Mouse (Mus musculus): ENCODE data around the gene Fam173a. TPM values are rescaled to one million over a fixed set of nuclear protein-coding genes. Genes with fewer than 3 reads are reported as not detected.

Fam173a gene
- polyA plus RNA-seq, 1 experiment from 2014 or later: 57.1 TPM

GRCm38 (mm10) chr17:25762591-25762990 is 30.1 kb downstream of the Fam173a start:
- Histone ChIP-seq H3K4me2 (ENCODE audit: low read depth, low read length) (no peak overlapping the region), H3K4me1 (ENCODE audit: control insufficient read depth, low read depth, low read length) (no peaks in the 10 kb centered on the region), H3K36me3 (ENCODE audit: control insufficient read depth, insufficient read depth) (no peaks in the 10 kb centered on the region), H3K27ac (ENCODE audit: low read length) (no peak overlapping the region), H3K27me3 (ENCODE audit: control insufficient read depth, insufficient read depth, low read depth, low read length) (0 out of 2 replicates have a peak, but pooled peaks cover 2% of the 10 kb centered on the region), H3K9me3 (replicated peaks; ENCODE audit: control insufficient read depth, low read length) (no peaks in the 10 kb centered on the region), H3K4me3 (ENCODE audit: low read depth, low read length) (no peak overlapping the region), H3K9ac (ENCODE audit: low read depth, low read length) (no peak overlapping the region)
- ATAC-seq (ENCODE audit: low read depth): no peak
- 34% methylated on average over 3 of the region's 3 CpGs for WGBS (ENCODE audit: insufficient replicate concordance)

GRCm38 (mm10) chr17:25761561-25761970 is 31.1 kb downstream of the Fam173a start:
- ATAC-seq (ENCODE audit: low read depth): no peak
- no peaks in the 10 kb centered on the region for H3K9me3 ChIP-seq (replicated peaks; ENCODE audit: control insufficient read depth, low read length)
- H3K27me3 ChIP-seq (ENCODE audit: control insufficient read depth, insufficient read depth, low read depth, low read length): no peaks in the 10 kb centered on the region
- H3K4me2 ChIP-seq (ENCODE audit: low read depth, low read length): no peak overlapping the region
- no peak overlapping the region for H3K4me3 ChIP-seq (ENCODE audit: low read depth, low read length)
- WGBS (ENCODE audit: insufficient replicate concordance): 46% methylated on average over 4 of the region's 4 CpGs
- H3K27ac ChIP-seq (ENCODE audit: low read length): no peak overlapping the region
- H3K4me1 ChIP-seq (ENCODE audit: control insufficient read depth, low read depth, low read length): no peaks in the 10 kb centered on the region
- H3K9ac ChIP-seq (ENCODE audit: low read depth, low read length): no peak overlapping the region
- no peaks in the 10 kb centered on the region for H3K36me3 ChIP-seq (ENCODE audit: control insufficient read depth, insufficient read depth)

GRCm38 (mm10) chr17:25760148-25760547 is 32.6 kb downstream of the Fam173a start:
- Histone ChIP-seq H3K9ac (ENCODE audit: low read depth, low read length) (no peak overlapping the region), H3K27ac (ENCODE audit: low read length) (no peak overlapping the region), H3K27me3 (ENCODE audit: control insufficient read depth, insufficient read depth, low read depth, low read length) (no peaks in the 10 kb centered on the region), H3K9me3 (replicated peaks; ENCODE audit: control insufficient read depth, low read length) (no peaks in the 10 kb centered on the region), H3K4me3 (ENCODE audit: low read depth, low read length) (no peak overlapping the region), H3K4me2 (ENCODE audit: low read depth, low read length) (no peak overlapping the region), H3K36me3 (ENCODE audit: control insufficient read depth, insufficient read depth) (no peaks in the 10 kb centered on the region), H3K4me1 (ENCODE audit: control insufficient read depth, low read depth, low read length) (no peaks in the 10 kb centered on the region)
- WGBS (ENCODE audit: insufficient replicate concordance): 48% methylated on average over 8 of the region's 8 CpGs
- no peak for ATAC-seq (ENCODE audit: low read depth)

DNA sequence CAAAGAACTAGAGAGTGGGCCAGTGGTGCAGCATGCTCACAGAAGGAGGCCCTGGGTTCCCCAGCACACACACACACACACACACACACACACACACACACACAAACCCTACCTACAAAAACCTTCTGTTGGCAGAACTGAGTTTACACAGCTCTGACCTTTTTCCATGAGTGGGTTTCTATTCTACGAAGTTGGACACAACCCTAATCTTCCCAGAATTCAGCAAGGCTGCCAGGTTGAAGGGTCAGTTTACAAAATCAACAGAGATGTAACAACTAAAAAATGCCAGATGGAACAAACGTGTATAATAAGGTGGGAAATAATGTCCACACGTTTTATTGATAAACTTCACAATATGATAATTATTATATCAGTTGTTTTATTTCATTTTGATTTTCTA is 35.0 kb downstream of the Fam173a start:
- Histone ChIP-seq H3K4me1 (ENCODE audit: control insufficient read depth, low read depth, low read length) (no peaks in the 10 kb centered on the region), H3K27ac (ENCODE audit: low read length) (no peak overlapping the region), H3K9ac (ENCODE audit: low read depth, low read length) (no peak overlapping the region), H3K4me3 (ENCODE audit: low read depth, low read length) (no peak overlapping the region), H3K9me3 (replicated peaks; ENCODE audit: control insufficient read depth, low read length) (no peaks in the 10 kb centered on the region), H3K4me2 (ENCODE audit: low read depth, low read length) (no peak overlapping the region), H3K36me3 (ENCODE audit: control insufficient read depth, insufficient read depth) (no peaks in the 10 kb centered on the region), H3K27me3 (ENCODE audit: control insufficient read depth, insufficient read depth, low read depth, low read length) (no peaks in the 10 kb centered on the region)
- WGBS (ENCODE audit: insufficient replicate concordance): 43% methylated on average over 3 of the region's 3 CpGs
- no peak for ATAC-seq (ENCODE audit: low read depth)

GRCm38 (mm10) chr17:25756378-25757242 is 36.1 kb downstream of the Fam173a start:
- Histone ChIP-seq H3K9ac (ENCODE audit: low read depth, low read length) (no peak overlapping the region), H3K4me3 (ENCODE audit: low read depth, low read length) (no peak overlapping the region), H3K36me3 (ENCODE audit: control insufficient read depth, insufficient read depth) (no peaks in the 10 kb centered on the region), H3K27me3 (ENCODE audit: control insufficient read depth, insufficient read depth, low read depth, low read length) (no peaks in the 10 kb centered on the region), H3K27ac (ENCODE audit: low read length) (no peak overlapping the region), H3K9me3 (replicated peaks; ENCODE audit: control insufficient read depth, low read length) (no peaks in the 10 kb centered on the region), H3K4me2 (ENCODE audit: low read depth, low read length) (no peak overlapping the region), H3K4me1 (ENCODE audit: control insufficient read depth, low read depth, low read length) (no peaks in the 10 kb centered on the region)
- WGBS (ENCODE audit: insufficient replicate concordance): 60% methylated on average over 9 of the region's 9 CpGs
- ATAC-seq (ENCODE audit: low read depth): no peak

GRCm38 (mm10) chr17:25755627-25756377 is 36.9 kb downstream of the Fam173a start:
- H3K4me2 ChIP-seq (ENCODE audit: low read depth, low read length): no peak overlapping the region
- H3K9me3 ChIP-seq (replicated peaks; ENCODE audit: control insufficient read depth, low read length): no peaks in the 10 kb centered on the region
- no peak overlapping the region for H3K4me3 ChIP-seq (ENCODE audit: low read depth, low read length)
- H3K27me3 ChIP-seq (ENCODE audit: control insufficient read depth, insufficient read depth, low read depth, low read length): no peaks in the 10 kb centered on the region
- H3K36me3 ChIP-seq (ENCODE audit: control insufficient read depth, insufficient read depth): no peaks in the 10 kb centered on the region
- no peak overlapping the region for H3K27ac ChIP-seq (ENCODE audit: low read length)
- ATAC-seq (ENCODE audit: low read depth): no peak
- no peak overlapping the region for H3K9ac ChIP-seq (ENCODE audit: low read depth, low read length)
- no peaks in the 10 kb centered on the region for H3K4me1 ChIP-seq (ENCODE audit: control insufficient read depth, low read depth, low read length)
- WGBS (ENCODE audit: insufficient replicate concordance): 22% methylated on average over 4 of the region's 4 CpGs

DNA sequence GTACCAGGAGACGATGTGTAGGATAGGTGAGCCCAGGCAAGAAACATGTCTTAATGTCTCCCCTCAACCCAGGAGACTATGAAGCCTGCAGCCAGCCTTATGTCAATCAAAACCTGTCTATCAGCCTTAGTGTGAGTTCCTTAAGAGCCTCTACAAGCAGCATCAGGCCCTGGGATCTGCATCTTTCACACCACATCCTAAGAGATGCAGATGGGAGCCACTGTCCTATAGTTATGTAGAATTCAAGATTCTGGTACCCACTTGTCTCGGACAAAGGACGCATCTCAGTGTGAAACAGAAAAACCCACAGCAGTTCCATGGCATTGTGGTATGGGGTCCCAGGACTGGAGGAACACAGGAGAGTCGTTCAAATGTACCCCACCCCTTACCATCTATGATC is 37.6 kb downstream of the Fam173a start:
- Histone ChIP-seq H3K27me3 (ENCODE audit: control insufficient read depth, insufficient read depth, low read depth, low read length) (no peaks in the 10 kb centered on the region), H3K36me3 (ENCODE audit: control insufficient read depth, insufficient read depth) (no peaks in the 10 kb centered on the region), H3K4me1 (ENCODE audit: control insufficient read depth, low read depth, low read length) (no peaks in the 10 kb centered on the region), H3K9ac (ENCODE audit: low read depth, low read length) (no peak overlapping the region), H3K4me2 (ENCODE audit: low read depth, low read length) (no peak overlapping the region), H3K9me3 (replicated peaks; ENCODE audit: control insufficient read depth, low read length) (no peaks in the 10 kb centered on the region), H3K4me3 (ENCODE audit: low read depth, low read length) (no peak overlapping the region), H3K27ac (ENCODE audit: low read length) (no peak overlapping the region)
- no peak for ATAC-seq (ENCODE audit: low read depth)
- 50% methylated on average over 4 of the region's 4 CpGs for WGBS (ENCODE audit: insufficient replicate concordance)

DNA sequence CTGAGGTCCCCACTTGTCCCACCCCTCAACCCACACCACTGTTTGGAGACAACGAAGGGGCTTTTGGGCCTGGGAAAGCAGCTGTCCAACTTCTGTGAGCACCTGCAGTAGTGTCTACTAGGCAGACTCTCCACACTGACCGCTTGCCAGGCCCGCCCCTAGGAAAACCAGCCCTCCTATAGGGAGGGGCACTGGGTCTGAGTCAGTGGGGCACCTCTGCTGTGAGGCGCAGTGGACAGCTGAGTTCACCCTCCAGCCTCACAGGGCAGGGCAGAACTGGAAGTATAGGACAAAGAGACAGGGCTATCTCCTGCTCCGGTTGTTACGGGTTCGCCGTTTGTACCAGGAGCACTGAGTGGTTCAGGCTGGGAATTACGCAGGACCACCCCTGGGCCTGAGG is 38.5 kb downstream of the Fam173a start, which contains the start of gene Msln:
TSS of gene Msln (minus strand) at position 138 of the 400 bp plus-strand sequence.
- 69% methylated on average over 9 of the region's 9 CpGs for WGBS (ENCODE audit: insufficient replicate concordance)
- H3K4me3 ChIP-seq (ENCODE audit: low read depth, low read length): no peak within 1 kb of the TSS
- no peaks in the 10 kb centered on the region for H3K4me1 ChIP-seq (ENCODE audit: control insufficient read depth, low read depth, low read length)
- no peak within 1 kb of the TSS for H3K9ac ChIP-seq (ENCODE audit: low read depth, low read length)
- no peaks in the 10 kb centered on the region for H3K36me3 ChIP-seq (ENCODE audit: control insufficient read depth, insufficient read depth)
- H3K27ac ChIP-seq (ENCODE audit: low read length): no peak within 1 kb of the TSS
- ATAC-seq (ENCODE audit: low read depth): no peak
- no peak within 1 kb of the TSS for H3K4me2 ChIP-seq (ENCODE audit: low read depth, low read length)
- no peaks in the 10 kb centered on the region for H3K9me3 ChIP-seq (replicated peaks; ENCODE audit: control insufficient read depth, low read length)
- H3K27me3 ChIP-seq (ENCODE audit: control insufficient read depth, insufficient read depth, low read depth, low read length): no peaks in the 10 kb centered on the region

DNA sequence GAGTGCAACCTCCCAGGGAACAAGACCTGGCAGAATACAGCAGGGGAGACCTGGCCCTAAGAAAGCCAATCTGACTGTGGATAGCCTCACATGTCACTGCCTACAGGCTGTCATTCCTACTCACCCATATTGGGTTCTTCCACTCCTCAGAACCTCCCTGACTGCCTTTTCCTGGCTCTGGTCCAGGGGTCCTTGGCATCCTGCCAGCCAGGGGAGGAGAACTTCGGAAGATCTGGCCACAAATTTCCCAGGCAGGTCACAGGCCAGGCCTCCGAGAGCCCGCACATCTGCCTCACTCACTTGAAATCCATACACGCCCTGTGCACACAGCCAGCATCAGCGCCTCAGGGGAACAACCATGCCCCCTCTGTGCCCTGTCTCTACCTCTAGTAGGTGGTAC is 41.3 kb downstream of the Fam173a start:
- H3K4me2 ChIP-seq (ENCODE audit: low read depth, low read length): no peak overlapping the region
- H3K36me3 ChIP-seq (ENCODE audit: control insufficient read depth, insufficient read depth): no peaks in the 10 kb centered on the region
- ATAC-seq (ENCODE audit: low read depth): no peak
- H3K27me3 ChIP-seq (ENCODE audit: control insufficient read depth, insufficient read depth, low read depth, low read length): no peaks in the 10 kb centered on the region
- H3K4me1 ChIP-seq (ENCODE audit: control insufficient read depth, low read depth, low read length): no peaks in the 10 kb centered on the region
- no peak overlapping the region for H3K4me3 ChIP-seq (ENCODE audit: low read depth, low read length)
- no peak overlapping the region for H3K9ac ChIP-seq (ENCODE audit: low read depth, low read length)
- no peaks in the 10 kb centered on the region for H3K9me3 ChIP-seq (replicated peaks; ENCODE audit: control insufficient read depth, low read length)
- no peak overlapping the region for H3K27ac ChIP-seq (ENCODE audit: low read length)
- WGBS (ENCODE audit: insufficient replicate concordance): 56% methylated on average over 5 of the region's 5 CpGs

Measured in liver, embryonic 16.5 days (tissue).